Mouse (Mus musculus): ENCODE data around the gene Hrh3.

DNA sequence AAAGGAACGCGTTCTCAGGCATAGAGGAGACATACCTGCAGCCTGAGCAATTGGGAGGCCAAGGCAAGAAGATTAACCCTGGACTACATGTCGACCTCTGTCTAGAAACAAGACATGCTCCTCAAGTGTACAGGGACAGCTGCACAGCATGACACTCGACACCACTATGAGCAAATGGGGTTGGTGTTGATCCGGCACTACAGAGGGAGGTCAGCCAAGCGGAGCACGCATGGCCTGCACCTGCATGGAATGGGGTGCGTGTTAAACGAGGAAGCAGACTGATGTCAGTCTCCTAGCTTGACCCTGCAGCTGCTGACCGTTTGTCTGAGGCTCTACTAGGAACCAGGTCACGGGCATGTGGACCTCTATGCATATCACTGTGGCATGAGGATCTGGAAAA, 14.0 kb downstream of the Hrh3 start:
- TF ChIP-seq CTCF (conservative IDR thresholded peaks at IDR 0.05; ENCODE audit: insufficient read depth, insufficient read length, low read depth, low read length) (no peak), POLR2A (IDR thresholded peaks at IDR 0.05; ENCODE audit: low read depth, low read length) (no peak)
